Mouse (Mus musculus) stomach, embryonic 14.5 days (tissue): Measurements from ENCODE around the gene Rsad1. TPM values are rescaled to one million over a fixed set of nuclear protein-coding genes. Genes with fewer than 3 reads are reported as not detected.

ENCODE experiments used
- ATAC-seq: fragments of 200-750 bp; cut with Nextera tagmentation; 2 replicates; pipeline ENCODE4 v1.8.0; 2017; ENCODE audit warnings: low read depth, moderate TSS enrichment; ENCODE audit not compliant: insufficient number of reproducible peaks, insufficient read depth, low FRiP score
- H3K27ac ChIP-seq: fragments of 300-500 bp; sonication (generic); 2 replicates; pipeline ENCODE4 v1.5.1; 2014; ENCODE audit warnings: mild to moderate bottlenecking, low read length, moderate library complexity, mixed read lengths
- H3K27me3 ChIP-seq: fragments of 300-500 bp; sonication (generic); 2 replicates; pipeline ENCODE4 v1.6.1; 2014; ENCODE audit warnings: low read length, control low read depth, mixed read lengths; ENCODE audit not compliant: control insufficient read depth, insufficient read depth
- H3K36me3 ChIP-seq: fragments of 300-500 bp; sonication (generic); 2 replicates; pipeline ENCODE4 v1.6.1; 2014; ENCODE audit warnings: mild to moderate bottlenecking, control low read depth, low read length, moderate library complexity, mixed read lengths; ENCODE audit not compliant: control insufficient read depth, insufficient read depth
- H3K4me1 ChIP-seq: fragments of 300-500 bp; sonication (generic); 2 replicates; pipeline ENCODE4 v1.6.1; 2014; ENCODE audit warnings: low read length, control low read depth, mixed read lengths; ENCODE audit not compliant: control insufficient read depth, insufficient read depth
- H3K4me2 ChIP-seq: fragments of 300-500 bp; sonication (generic); replicated peaks from 2 replicates; pipeline ENCODE4 v1.6.1; 2014; ENCODE audit warnings: low read depth, low read length, control low read depth
- H3K4me3 ChIP-seq: fragments of 300-500 bp; sonication (generic); 2 replicates; pipeline ENCODE4 v1.5.1; 2014; ENCODE audit warnings: low read depth, low read length, control low read depth
- H3K9ac ChIP-seq: fragments of 300-500 bp; sonication (generic); replicated peaks from 2 replicates; pipeline ENCODE4 v1.6.1; 2014; ENCODE audit warnings: low read depth, mild to moderate bottlenecking, control low read depth, low read length, moderate library complexity, mixed read lengths
- H3K9me3 ChIP-seq: fragments of 300-500 bp; sonication (generic); 2 replicates; pipeline ENCODE4 v1.6.1; 2016; ENCODE audit warnings: low read depth, low read length, control low read depth; ENCODE audit not compliant: control insufficient read depth
- WGBS: fragments of 180-500 bp; shearing (Covaris S2); extraction: QIAGEN DNeasy Blood & Tissue Kit; methylation state at CpG from one replicate; pipeline ENCODE4 v1.1.7; 2014; 5-methylcytosine and 5-hydroxymethylcytosine counted together
- polyA plus RNA-seq: library from polyadenylated mRNA; unstranded; fragments of >200 nt; fragmentation: Nextera tagmentation; extraction: Ambion mirVana; gene quantifications from 2 replicates; pipeline ENCODE4 v1.2.1, GENCODE M21; 2014

Rsad1 gene
- polyA plus RNA-seq, 1 experiment from 2014 or later, result 3.4 TPM

DNA sequence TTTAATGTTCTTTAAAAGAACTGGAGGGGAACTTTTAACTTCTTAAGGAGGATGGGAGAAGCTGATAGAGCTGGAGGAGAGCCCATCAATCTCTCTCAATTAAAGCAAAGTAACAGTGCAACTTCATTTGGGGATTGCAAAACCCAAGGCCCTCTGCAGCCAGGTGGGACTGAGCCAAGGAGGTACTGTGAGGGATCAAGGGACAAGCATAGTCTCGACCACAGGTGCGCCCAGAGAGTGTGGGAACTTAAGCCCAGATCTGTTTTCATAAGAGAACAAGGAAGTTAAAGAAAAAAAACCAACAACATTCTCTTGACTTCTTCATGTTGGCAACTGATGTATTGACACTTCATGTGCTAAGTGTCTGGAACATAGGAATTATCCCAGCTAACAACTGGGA lies 26.0 kb upstream of the Rsad1 start:
- Histone ChIP-seq H3K27me3 (no peaks in the 10 kb centered on the region), H3K9ac (no peak overlapping the region), H3K27ac (no peak overlapping the region), H3K4me1 (no peaks in the 10 kb centered on the region), H3K4me2 (no peak overlapping the region), H3K9me3 (no peaks in the 10 kb centered on the region), H3K36me3 (no peaks in the 10 kb centered on the region), H3K4me3 (no peak overlapping the region)
- ATAC-seq, result no peak
- WGBS, result 54% methylated on average over 2 of the region's 2 CpGs

DNA sequence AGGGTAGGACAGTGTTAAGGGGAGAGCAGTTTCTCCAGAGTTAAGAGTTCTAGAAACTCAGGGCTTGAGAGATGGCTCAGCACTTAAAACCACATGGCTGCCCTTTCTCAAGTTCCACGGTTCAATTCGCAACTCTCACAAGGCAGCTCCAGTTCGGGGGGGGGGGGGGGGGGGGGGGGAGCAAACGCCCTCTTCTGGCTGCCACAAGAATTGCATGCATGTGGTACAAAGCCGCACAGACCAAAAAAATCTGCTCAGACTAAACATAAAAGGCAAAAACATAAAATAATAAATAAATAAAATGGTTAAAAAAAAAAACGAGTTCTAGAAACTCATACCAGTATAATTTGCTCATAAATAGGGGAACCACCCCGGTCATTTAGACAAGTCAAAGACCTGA lies 25.5 kb upstream of the Rsad1 start:
- Histone ChIP-seq H3K36me3 (no peaks in the 10 kb centered on the region), H3K4me2 (no peak overlapping the region), H3K9ac (no peak overlapping the region), H3K27me3 (no peaks in the 10 kb centered on the region), H3K27ac (no peak overlapping the region), H3K4me3 (no peak overlapping the region), H3K9me3 (no peaks in the 10 kb centered on the region), H3K4me1 (no peaks in the 10 kb centered on the region)
- ATAC-seq, result no peak
- WGBS, result 26% methylated on average over 5 of the region's 7 CpGs

GRCm38 (mm10) chr11:94571850-94572249 lies 22.8 kb upstream of the Rsad1 start:
- H3K27me3 ChIP-seq, result no peaks in the 10 kb centered on the region
- H3K9ac ChIP-seq, result no peak overlapping the region
- no peak for ATAC-seq
- H3K9me3 ChIP-seq, result no peaks in the 10 kb centered on the region
- H3K4me2 ChIP-seq, result no peak overlapping the region
- H3K36me3 ChIP-seq, result no peaks in the 10 kb centered on the region; the same call in 1 of the 2 replicates
- no peak overlapping the region for H3K27ac ChIP-seq
- no peaks in the 10 kb centered on the region for H3K4me1 ChIP-seq
- no peak overlapping the region for H3K4me3 ChIP-seq
- WGBS, result 93% methylated on average over 1 of the region's 1 CpGs

GRCm38 (mm10) chr11:94570612-94571011 lies 21.6 kb upstream of the Rsad1 start:
- Histone ChIP-seq H3K9ac (no peak overlapping the region), H3K36me3 (no peaks in the 10 kb centered on the region; the same call in 1 of the 2 replicates), H3K27ac (no peak overlapping the region), H3K4me2 (no peak overlapping the region), H3K27me3 (no peaks in the 10 kb centered on the region), H3K4me1 (no peaks in the 10 kb centered on the region), H3K4me3 (no peak overlapping the region), H3K9me3 (no peaks in the 10 kb centered on the region)
- no peak for ATAC-seq
- WGBS, result 59% methylated on average over 9 of the region's 9 CpGs

- no peak for ATAC-seq
- Histone ChIP-seq H3K4me2 (no peak overlapping the region), H3K4me3 (no peak overlapping the region), H3K9ac (no peak overlapping the region), H3K4me1 (0 out of 2 replicates have a peak, but pooled peaks cover 6% of the 10 kb centered on the region), H3K27me3 (0 out of 2 replicates have a peak, but pooled peaks cover 3% of the 10 kb centered on the region), H3K9me3 (no peaks in the 10 kb centered on the region), H3K36me3 (no peaks in the 10 kb centered on the region; the same call in 1 of the 2 replicates), H3K27ac (no peak overlapping the region)
- WGBS, result 84% methylated on average over 7 of the region's 7 CpGs
These were observed 18.3 kb upstream of the Rsad1 start for GRCm38 (mm10) chr11:94567326-94567725.

- Histone ChIP-seq H3K9ac (no peak overlapping the region), H3K27me3 (0 out of 2 replicates have a peak, but pooled peaks cover 3% of the 10 kb centered on the region), H3K36me3 (no peaks in the 10 kb centered on the region; the same call in 1 of the 2 replicates), H3K4me3 (no peak overlapping the region), H3K4me1 (0 out of 2 replicates have a peak, but pooled peaks cover 6% of the 10 kb centered on the region), H3K27ac (no peak overlapping the region), H3K9me3 (no peaks in the 10 kb centered on the region), H3K4me2 (no peak overlapping the region)
- 60% methylated on average over 6 of the region's 6 CpGs for WGBS
- ATAC-seq, result no peak
These were observed 17.5 kb upstream of the Rsad1 start for GRCm38 (mm10) chr11:94566534-94566933.

DNA sequence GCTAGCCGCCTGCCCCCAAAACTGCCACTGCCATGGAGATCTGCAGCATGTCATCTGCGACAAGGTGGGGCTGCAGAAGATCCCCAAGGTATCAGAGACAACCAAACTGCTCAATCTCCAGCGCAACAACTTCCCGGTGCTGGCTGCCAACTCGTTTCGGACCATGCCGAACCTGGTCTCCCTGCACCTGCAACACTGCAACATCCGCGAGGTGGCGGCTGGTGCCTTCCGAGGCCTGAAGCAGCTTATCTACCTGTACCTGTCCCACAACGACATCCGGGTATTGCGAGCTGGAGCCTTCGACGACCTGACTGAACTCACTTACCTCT lies 16.1 kb upstream of the Rsad1 start:
- Histone ChIP-seq H3K4me3 (peak overlapping the region; percentile 13; the same call in 1 of the 2 replicates), H3K27me3 (0 out of 2 replicates have a peak, but pooled peaks cover 3% of the 10 kb centered on the region), H3K4me2 (peak overlapping the region; percentile 38), H3K4me1 (0 out of 2 replicates have a peak, but pooled peaks cover 6% of the 10 kb centered on the region), H3K9ac (0 out of 2 replicates have a peak overlapping the region, but pooled peaks have one; percentile 14), H3K9me3 (no peaks in the 10 kb centered on the region), H3K36me3 (no peaks in the 10 kb centered on the region; the same call in 1 of the 2 replicates), H3K27ac (no peak overlapping the region; the same call in 1 of the 2 replicates)
- ATAC-seq, result no peak
- 13% methylated on average over 16 of the region's 16 CpGs for WGBS

GRCm38 (mm10) chr11:94564437-94565150 lies 15.5 kb upstream of the Rsad1 start, which contains the start of gene Chad:
Gene Chad (plus strand): TSS chr11:94565047.
- 0 out of 2 replicates have a peak, but pooled peaks cover 3% of the 10 kb centered on the region for H3K27me3 ChIP-seq

More at GRCm38 (mm10) chr11:94564437-94565150, 15.5 kb upstream of the Rsad1 start, which contains the start of gene Chad:
- 7% methylated on average over 35 of the region's 35 CpGs for WGBS
- Histone ChIP-seq H3K9ac (0 out of 2 replicates have a peak within 1 kb of the TSS, but pooled peaks have one; percentile 14), H3K27ac (no peak within 1 kb of the TSS; the same call in 1 of the 2 replicates), H3K4me3 (peak within 1 kb of the TSS; percentile 13; the same call in 1 of the 2 replicates), H3K4me1 (0 out of 2 replicates have a peak, but pooled peaks cover 6% of the 10 kb centered on the region), H3K9me3 (no peaks in the 10 kb centered on the region), H3K4me2 (peak within 1 kb of the TSS; percentile 38), H3K36me3 (no peaks in the 10 kb centered on the region; the same call in 1 of the 2 replicates)
- ATAC-seq, result peak; percentile 71
